Mouse (Mus musculus) kidney, embryonic 14.5 days (tissue): Measurements from ENCODE around the gene Trip11. TPM values are rescaled to one million over a fixed set of nuclear protein-coding genes. Genes with fewer than 3 reads are reported as not detected.

Source experiments
- ATAC-seq: fragments of 200-750 bp; cut with Nextera tagmentation; 2 replicates; pipeline ENCODE4 v1.8.0; 2017; ENCODE audit warnings: moderate number of reproducible peaks, mild to moderate bottlenecking, moderate TSS enrichment, moderate library complexity; ENCODE audit not compliant: low FRiP score, low TSS enrichment
- H3K27ac ChIP-seq: fragments of 300-500 bp; sonication (generic); 2 replicates; pipeline ENCODE4 v1.5.1; 2014; ENCODE audit warnings: low read depth, mild to moderate bottlenecking, low read length, moderate library complexity, mixed read lengths
- H3K27me3 ChIP-seq: fragments of 300-500 bp; sonication (generic); 2 replicates; pipeline ENCODE4 v1.6.1; 2014; ENCODE audit warnings: mild to moderate bottlenecking, low read length; ENCODE audit not compliant: control insufficient read depth, insufficient read depth
- H3K36me3 ChIP-seq: fragments of 300-500 bp; sonication (generic); 2 replicates; pipeline ENCODE4 v1.6.1; 2014; ENCODE audit warnings: low read length, mixed read lengths; ENCODE audit not compliant: control insufficient read depth, insufficient read depth
- H3K4me1 ChIP-seq: fragments of 300-500 bp; sonication (generic); 2 replicates; pipeline ENCODE4 v1.6.1; 2014; ENCODE audit warnings: low read length, mixed read lengths; ENCODE audit not compliant: control insufficient read depth, insufficient read depth
- H3K4me2 ChIP-seq: fragments of 300-500 bp; sonication (generic); replicated peaks from 2 replicates; pipeline ENCODE4 v1.6.1; 2014; ENCODE audit warnings: low read depth, mild to moderate bottlenecking, low read length
- H3K4me3 ChIP-seq: fragments of 300-500 bp; sonication (generic); 2 replicates; pipeline ENCODE4 v1.5.1; 2014; ENCODE audit warnings: mild to moderate bottlenecking, low read length
- H3K9ac ChIP-seq: fragments of 300-500 bp; sonication (generic); 2 replicates; pipeline ENCODE4 v1.6.1; 2014; ENCODE audit warnings: low read depth, mild to moderate bottlenecking, low read length, moderate library complexity
- H3K9me3 ChIP-seq: fragments of 300-500 bp; sonication (generic); 2 replicates; pipeline ENCODE4 v1.6.1; 2016; ENCODE audit warnings: low read length; ENCODE audit not compliant: control insufficient read depth
- WGBS: fragments of 180-500 bp; shearing (Covaris S2); extraction: QIAGEN DNeasy Blood & Tissue Kit; methylation state at CpG from one replicate; pipeline ENCODE4 v1.1.7; 2014; 5-methylcytosine and 5-hydroxymethylcytosine counted together
- polyA plus RNA-seq: library from polyadenylated mRNA; unstranded; fragments of >200 nt; fragmentation: Nextera tagmentation; extraction: Ambion mirVana; gene quantifications from 2 replicates; pipeline ENCODE4 v1.2.1, GENCODE M21; 2014

The Trip11 gene
- polyA plus RNA-seq, 1 experiment from 2014 or later: 29.4 TPM

- Histone ChIP-seq H3K4me2 (no peak overlapping the region), H3K4me1 (0 out of 2 replicates have a peak, but pooled peaks cover 4% of the 10 kb centered on the region), H3K4me3 (no peak overlapping the region), H3K9ac (no peak overlapping the region), H3K27me3 (no peaks in the 10 kb centered on the region; the same call in 1 of the 2 replicates), H3K9me3 (no peaks in the 10 kb centered on the region), H3K36me3 (no peaks in the 10 kb centered on the region), H3K27ac (no peak overlapping the region)
- 40% methylated on average over 3 of the region's 3 CpGs for WGBS
- ATAC-seq: no peak
Observed at GRCm38 (mm10) chr12:101821596-101821995, 91.5 kb downstream of the Trip11 start.

- H3K4me3 ChIP-seq: peak overlapping the region; percentile 57
- 37% methylated on average over 9 of the region's 9 CpGs for WGBS
- ATAC-seq: no peak
- H3K27ac ChIP-seq: no peak overlapping the region
- H3K9me3 ChIP-seq: no peaks in the 10 kb centered on the region
- peak overlapping the region; percentile 47; the same call in 1 of the 2 replicates for H3K9ac ChIP-seq
- peak overlapping the region; percentile 89 for H3K4me2 ChIP-seq
- 0 out of 2 replicates have a peak, but pooled peaks cover 4% of the 10 kb centered on the region for H3K4me1 ChIP-seq
- H3K27me3 ChIP-seq: no peaks in the 10 kb centered on the region; the same call in 1 of the 2 replicates
- H3K36me3 ChIP-seq: no peaks in the 10 kb centered on the region
Observed at GRCm38 (mm10) chr12:101819570-101819969, 93.5 kb downstream of the Trip11 start.

- Histone ChIP-seq H3K4me3 (peak within 1 kb of the TSS; percentile 57), H3K9me3 (no peaks in the 10 kb centered on the region), H3K4me1 (0 out of 2 replicates have a peak, but pooled peaks cover 4% of the 10 kb centered on the region), H3K9ac (peak within 1 kb of the TSS; percentile 47), H3K4me2 (peak within 1 kb of the TSS; percentile 89), H3K36me3 (no peaks in the 10 kb centered on the region), H3K27ac (peak within 1 kb of the TSS; percentile 71), H3K27me3 (no peaks in the 10 kb centered on the region; the same call in 1 of the 2 replicates)
- ATAC-seq: peak; percentile 86
- under 1% methylated on average over 46 of the region's 46 CpGs for WGBS
Observed at GRCm38 (mm10) chr12:101818608-101819370, 94.3 kb downstream of the Trip11 start, which contains the start of gene Fbln5. Gene Fbln5 (minus strand): TSS chr12:101819055.

GRCm38 (mm10) chr12:101818246-101818607 is 94.8 kb downstream of the Trip11 start:
- 23% methylated on average over 11 of the region's 11 CpGs for WGBS
- H3K9me3 ChIP-seq: no peaks in the 10 kb centered on the region
- no peaks in the 10 kb centered on the region; the same call in 1 of the 2 replicates for H3K27me3 ChIP-seq
- no peaks in the 10 kb centered on the region for H3K36me3 ChIP-seq
- H3K4me2 ChIP-seq: peak overlapping the region; percentile 89
- no peak for ATAC-seq
- H3K4me3 ChIP-seq: peak overlapping the region; percentile 57
- peak overlapping the region; percentile 71; the same call in 1 of the 2 replicates for H3K27ac ChIP-seq
- peak overlapping the region; percentile 47; the same call in 1 of the 2 replicates for H3K9ac ChIP-seq
- H3K4me1 ChIP-seq: 0 out of 2 replicates have a peak, but pooled peaks cover 4% of the 10 kb centered on the region

- no peak overlapping the region for H3K27ac ChIP-seq
- no peaks in the 10 kb centered on the region for H3K36me3 ChIP-seq
- 0 out of 2 replicates have a peak, but pooled peaks cover 4% of the 10 kb centered on the region for H3K4me1 ChIP-seq
- H3K9ac ChIP-seq: no peak overlapping the region
- no peaks in the 10 kb centered on the region for H3K9me3 ChIP-seq
- no peak for ATAC-seq
- no peaks in the 10 kb centered on the region; the same call in 1 of the 2 replicates for H3K27me3 ChIP-seq
- peak overlapping the region; percentile 17; the same call in 1 of the 2 replicates for H3K4me2 ChIP-seq
- 53% methylated on average over 5 of the region's 5 CpGs for WGBS
- no peak overlapping the region; the same call in 1 of the 2 replicates for H3K4me3 ChIP-seq
Observed at GRCm38 (mm10) chr12:101816810-101817209, 96.3 kb downstream of the Trip11 start.

GRCm38 (mm10) chr12:101815796-101816195 is 97.3 kb downstream of the Trip11 start:
- 0 out of 2 replicates have a peak, but pooled peaks cover 4% of the 10 kb centered on the region for H3K4me1 ChIP-seq
- H3K9me3 ChIP-seq: no peaks in the 10 kb centered on the region
- H3K4me3 ChIP-seq: no peak overlapping the region
- no peak for ATAC-seq
- H3K36me3 ChIP-seq: no peaks in the 10 kb centered on the region
- WGBS: 70% methylated on average over 6 of the region's 6 CpGs
- no peak overlapping the region for H3K4me2 ChIP-seq
- H3K27ac ChIP-seq: no peak overlapping the region
- no peak overlapping the region for H3K9ac ChIP-seq
- H3K27me3 ChIP-seq: no peaks in the 10 kb centered on the region; the same call in 1 of the 2 replicates

- Histone ChIP-seq H3K4me2 (no peak overlapping the region), H3K36me3 (no peaks in the 10 kb centered on the region), H3K27me3 (no peaks in the 10 kb centered on the region; the same call in 1 of the 2 replicates), H3K4me1 (0 out of 2 replicates have a peak, but pooled peaks cover 2% of the 10 kb centered on the region), H3K27ac (no peak overlapping the region), H3K4me3 (no peak overlapping the region), H3K9ac (no peak overlapping the region), H3K9me3 (no peaks in the 10 kb centered on the region)
- ATAC-seq: no peak
- WGBS: 84% methylated on average over 2 of the region's 2 CpGs
Observed at GRCm38 (mm10) chr12:101814423-101814822, 98.6 kb downstream of the Trip11 start.

- Histone ChIP-seq H3K27me3 (no peaks in the 10 kb centered on the region), H3K9me3 (no peaks in the 10 kb centered on the region), H3K9ac (no peak overlapping the region), H3K36me3 (no peaks in the 10 kb centered on the region), H3K4me1 (no peaks in the 10 kb centered on the region), H3K4me3 (no peak overlapping the region), H3K27ac (no peak overlapping the region), H3K4me2 (no peak overlapping the region)
- no peak for ATAC-seq
- 64% methylated on average over 6 of the region's 6 CpGs for WGBS
Observed at GRCm38 (mm10) chr12:101811181-101811580, 101.9 kb downstream of the Trip11 start.

- H3K4me2 ChIP-seq: no peak overlapping the region
- H3K4me3 ChIP-seq: no peak overlapping the region
- H3K9me3 ChIP-seq: no peaks in the 10 kb centered on the region
- no peak for ATAC-seq
- no peak overlapping the region for H3K27ac ChIP-seq
- H3K27me3 ChIP-seq: no peaks in the 10 kb centered on the region
- H3K4me1 ChIP-seq: no peaks in the 10 kb centered on the region
- no peak overlapping the region for H3K9ac ChIP-seq
- 82% methylated on average over 2 of the region's 2 CpGs for WGBS
- H3K36me3 ChIP-seq: no peaks in the 10 kb centered on the region
Observed at GRCm38 (mm10) chr12:101810515-101810914, 102.6 kb downstream of the Trip11 start.
